Mouse (Mus musculus): Measurements from ENCODE around the gene Padi2.
A peak's percentile ranks its signal among the peaks of the same experiment; 100 is the strongest.

The Padi2 gene

DNA sequence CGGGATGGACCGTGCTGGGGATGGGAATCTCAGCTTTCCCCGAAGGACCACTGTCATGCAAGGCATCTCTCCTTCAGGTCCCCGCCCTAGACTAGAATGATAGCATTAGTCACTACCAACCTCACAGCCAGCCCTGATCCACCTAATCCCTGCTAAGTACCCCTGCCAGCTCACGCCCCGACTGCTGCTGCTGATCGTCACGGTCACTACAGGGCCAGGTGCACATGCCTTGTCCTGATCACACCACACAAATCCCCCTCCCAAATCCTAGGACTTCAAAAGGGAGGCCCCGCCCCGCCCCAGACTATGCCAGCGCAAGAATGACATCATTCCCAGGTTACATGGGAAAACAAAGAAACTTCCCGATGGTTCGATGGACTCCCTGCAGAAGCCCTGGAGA is 24.4 kb upstream of the Padi2 start:
- no peak for DNase-seq

DNA sequence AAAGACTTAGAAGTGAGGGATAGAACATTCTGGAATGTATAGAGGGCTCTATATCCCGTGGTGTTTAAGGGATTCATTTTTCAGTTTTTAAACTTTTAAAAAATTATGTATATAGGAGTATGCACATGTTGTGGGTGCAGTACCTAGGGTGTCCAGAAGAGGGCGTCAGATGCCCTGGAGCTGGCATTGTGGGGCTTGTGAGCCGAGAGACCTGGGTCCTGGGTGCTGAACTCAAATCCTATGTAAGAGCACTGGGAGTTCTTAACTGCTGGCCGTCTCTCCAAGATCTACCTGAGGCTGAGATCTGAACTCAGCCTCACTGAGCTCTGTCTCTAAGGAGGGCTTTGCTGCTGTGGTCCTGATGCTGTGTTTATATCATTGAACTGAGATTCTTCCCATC is 23.8 kb upstream of the Padi2 start:
- DNase-seq = no peak

DNA sequence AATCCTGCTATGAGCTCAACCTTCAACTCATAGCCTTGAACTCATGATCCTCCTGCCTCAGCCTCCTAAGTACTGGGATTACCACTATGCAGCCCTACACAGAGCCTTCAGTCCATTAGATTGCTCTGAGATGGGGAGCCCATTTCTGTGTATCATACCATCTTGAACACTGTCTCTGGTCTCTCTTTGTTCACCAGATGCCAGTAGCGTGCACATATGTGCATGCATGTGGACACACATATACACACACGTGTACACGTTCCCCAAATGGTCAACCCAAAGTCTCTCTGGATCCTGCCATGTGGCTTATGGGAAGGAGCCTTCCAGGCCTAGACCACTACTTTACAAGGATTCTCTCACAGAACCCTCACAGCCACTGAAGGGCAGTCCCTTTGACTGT is 23.2 kb upstream of the Padi2 start:
- no peak for DNase-seq

DNA sequence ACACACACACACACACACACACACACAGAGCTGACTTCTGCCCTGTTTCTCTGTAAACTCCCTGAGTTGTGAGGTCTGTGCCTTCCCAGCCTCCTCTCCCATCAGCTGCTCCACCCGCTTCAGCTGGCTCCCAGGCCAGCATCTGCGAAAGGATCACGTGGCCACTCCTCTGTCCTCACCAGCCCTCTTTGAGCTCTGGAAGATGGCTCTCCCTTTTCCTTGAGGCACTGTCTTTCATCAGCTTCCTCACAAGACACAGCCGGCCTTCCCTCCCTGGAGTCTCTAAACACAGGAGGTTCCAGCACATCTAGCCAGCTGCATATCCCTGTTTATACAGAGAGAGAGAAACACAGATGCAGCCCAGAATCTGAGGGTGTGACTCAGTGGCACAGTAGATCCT is 22.3 kb upstream of the Padi2 start:
- DNase-seq = no peak

DNA sequence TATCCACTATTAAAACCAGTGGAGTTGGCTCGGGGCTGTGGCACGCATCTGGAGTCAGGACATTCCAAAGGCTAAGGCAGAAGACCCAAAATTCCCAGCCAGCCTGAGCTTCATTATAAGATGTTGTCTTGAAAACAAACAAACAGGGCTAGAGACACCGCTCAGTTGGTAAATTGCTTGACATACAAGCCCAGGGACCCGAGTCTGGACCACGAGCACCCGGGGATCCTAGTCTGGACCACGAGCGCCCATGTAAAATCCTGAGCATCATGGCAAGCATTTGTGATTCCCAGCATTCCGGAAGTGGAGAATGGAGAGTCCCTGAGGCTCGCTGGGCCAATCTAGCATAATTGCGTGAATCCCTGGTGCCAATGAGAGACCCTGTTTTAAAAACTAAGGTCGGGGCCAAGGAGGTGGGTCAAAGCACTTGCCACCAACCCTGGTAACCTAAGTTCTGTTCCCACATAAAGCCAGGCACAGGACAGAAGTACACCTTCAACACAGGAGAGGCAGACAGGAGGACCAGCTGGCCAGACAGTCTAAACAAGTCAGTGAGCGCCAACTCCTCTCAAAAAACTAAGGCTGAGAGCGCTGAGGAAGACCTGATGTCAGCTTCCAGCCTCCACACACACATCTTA is 14.5 kb upstream of the Padi2 start:
- no peak for DNase-seq

DNA sequence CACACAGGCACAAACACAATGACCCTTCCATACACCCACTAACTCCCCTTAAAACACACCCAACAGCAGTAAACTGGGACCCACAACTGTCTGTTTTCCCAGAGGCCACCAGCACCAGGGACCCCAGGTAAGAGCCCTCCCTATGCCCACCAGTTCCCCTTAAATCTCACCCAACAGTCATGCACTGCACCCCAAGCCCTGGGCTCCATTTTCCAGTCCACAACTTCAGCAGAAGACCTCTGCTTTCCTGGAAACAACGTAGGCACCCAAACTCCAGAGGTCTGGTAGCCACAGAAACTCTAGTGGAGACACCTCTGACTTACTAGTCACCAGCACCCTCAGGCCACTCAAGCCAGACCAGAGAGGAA is 14.0 kb upstream of the Padi2 start:
- no peak for DNase-seq

DNA sequence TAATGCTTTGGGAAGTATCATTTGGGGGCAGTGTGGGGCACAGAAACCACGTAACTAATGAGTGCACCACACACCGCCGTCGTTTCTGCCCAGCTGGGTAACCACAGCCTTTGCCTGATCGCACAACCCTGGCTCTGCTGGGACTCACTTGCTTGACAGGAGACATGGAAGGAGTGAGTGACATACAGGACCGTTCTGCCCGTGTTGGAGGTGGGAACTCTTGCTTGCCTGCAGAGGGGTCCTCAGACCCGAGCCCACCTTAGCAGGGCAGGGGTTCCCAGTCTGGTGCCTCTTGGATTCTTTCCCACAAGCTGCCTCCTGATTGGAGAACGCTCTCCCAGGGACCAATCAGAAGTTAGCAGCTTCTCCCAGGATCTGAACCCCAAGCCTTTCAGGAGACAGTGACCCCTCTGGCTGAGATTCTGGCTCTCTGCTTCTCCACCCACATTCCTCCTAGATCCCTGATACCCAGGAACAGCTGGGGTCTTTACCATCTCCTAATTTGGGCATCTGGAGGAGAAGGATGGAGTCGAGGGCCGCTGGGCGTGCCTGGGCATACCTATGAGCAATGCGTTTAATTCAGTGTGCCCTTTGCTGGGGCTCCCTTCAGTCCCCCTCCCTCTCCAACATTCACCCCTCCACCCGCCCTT is 1.2 kb upstream of the Padi2 start:
- DNase-seq = no peak

DNA sequence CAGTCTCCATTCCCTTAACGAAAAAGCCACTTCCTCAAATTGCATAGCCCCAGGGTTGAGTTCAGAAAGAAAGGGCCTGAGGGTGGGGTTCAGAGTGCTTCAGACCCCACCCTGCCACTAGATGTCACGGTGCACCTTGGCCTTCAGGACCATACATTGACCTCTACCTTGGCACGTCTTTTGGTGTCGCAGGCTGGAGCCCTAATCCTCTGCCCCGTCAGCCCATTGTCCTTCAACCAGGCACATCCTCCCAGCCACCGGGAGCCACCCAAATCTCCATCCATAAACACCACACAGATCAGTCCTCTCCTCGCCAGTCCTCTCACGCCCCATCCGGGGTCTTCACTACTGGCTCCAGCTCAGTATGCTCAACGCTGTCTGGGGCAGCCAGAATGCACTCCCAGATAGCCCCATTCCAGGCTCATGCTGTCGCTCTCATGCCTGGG is 695 bp upstream of the Padi2 start:
- no peak for DNase-seq

DNA sequence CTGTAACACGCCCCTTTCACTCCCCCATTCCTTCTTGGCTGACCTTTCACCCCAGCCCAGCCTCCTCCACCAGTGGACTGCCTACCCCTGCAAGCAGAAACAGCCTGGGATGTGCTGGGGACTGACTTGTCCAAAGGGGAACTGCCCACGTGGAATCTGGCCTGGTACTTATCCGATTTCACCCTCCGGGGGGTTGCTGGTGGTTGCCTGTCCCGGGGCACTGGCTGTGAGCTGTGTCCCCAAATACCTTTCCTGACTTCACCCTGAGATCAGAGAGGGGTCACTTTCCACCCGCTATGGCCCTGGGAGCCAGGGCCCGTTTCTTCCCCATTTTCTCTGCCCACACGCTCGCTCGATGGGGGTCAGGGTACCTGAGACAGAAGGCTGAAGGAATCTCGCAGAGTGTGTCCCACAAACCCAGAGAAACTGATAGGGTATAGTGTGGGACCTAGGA is 710 bp downstream of the Padi2 start:
- DNase-seq = no peak

DNA sequence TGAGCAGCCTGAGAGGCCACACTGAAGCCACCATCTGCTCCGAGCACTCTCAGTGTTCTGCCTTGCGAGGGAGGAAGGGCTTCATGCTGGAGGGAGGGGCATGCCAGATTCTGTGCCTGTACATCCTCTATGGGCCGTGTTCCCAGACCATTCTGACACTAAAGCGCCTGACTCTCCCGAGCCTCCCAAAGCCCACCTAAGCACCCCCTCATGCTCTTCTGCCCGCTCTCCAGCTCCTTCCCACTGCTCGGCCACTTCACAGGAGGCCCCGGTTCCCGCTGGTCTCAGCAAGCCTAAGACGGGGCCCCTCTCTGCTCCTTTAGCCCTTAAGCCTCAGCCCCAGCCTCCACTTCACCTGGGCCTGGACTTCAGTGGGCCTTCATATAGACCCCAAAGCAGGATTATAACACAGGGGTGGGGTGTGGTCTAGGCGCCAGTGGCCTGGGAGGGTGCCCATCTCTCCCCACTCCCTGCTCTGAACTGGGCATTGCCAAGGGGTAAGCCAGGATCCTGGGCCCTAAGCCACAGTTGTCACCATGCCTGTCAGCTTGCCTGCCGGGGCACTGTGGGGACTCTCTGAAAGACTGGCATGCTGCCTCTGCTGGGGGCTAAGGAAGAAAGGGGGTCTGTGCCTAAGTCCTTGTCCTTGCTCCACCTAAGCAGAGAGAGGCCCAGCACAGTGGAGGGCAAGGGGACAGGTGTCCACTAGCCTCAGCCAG is 1.3 kb downstream of the Padi2 start:
- DNase-seq = no peak

DNA sequence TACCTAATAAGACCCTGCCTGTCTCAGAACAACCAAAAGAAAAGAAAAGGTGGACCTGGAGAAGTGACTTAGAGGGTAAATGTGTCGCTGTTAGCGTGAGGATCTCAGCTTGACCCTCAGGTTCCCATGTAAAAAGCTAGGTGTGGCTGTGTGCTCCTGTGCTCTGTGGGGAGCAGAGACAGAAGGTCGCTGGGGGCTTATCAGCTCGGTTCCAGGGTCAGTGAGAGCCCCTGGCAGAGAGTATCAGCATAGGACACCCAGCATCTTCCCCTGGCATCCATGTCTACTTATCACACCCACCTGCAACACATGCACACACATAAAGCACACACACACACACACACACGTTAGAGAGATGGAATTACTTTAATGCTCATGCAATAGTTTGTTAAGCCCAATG is 2.5 kb downstream of the Padi2 start:
- DNase-seq = no peak

DNA sequence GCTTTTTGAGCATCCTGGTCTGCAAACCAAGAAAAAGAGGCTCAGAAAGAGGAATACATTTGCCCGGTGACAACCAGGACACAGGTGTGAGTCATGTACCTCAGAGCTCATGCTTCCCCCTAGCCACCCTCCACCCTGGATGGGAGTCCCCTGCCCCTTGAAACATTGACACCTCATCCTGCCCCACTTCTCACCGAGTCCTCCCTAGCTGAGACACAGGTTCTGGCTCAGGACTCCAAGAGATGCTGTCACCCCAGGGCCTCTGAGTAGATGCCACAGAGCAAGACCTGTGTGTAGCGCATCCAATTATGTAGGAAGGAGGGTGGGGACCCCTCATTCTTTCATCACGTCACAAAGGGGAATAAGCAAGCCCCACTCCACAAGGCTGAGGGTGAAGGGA is 3.4 kb downstream of the Padi2 start:
- DNase-seq = no peak

DNA sequence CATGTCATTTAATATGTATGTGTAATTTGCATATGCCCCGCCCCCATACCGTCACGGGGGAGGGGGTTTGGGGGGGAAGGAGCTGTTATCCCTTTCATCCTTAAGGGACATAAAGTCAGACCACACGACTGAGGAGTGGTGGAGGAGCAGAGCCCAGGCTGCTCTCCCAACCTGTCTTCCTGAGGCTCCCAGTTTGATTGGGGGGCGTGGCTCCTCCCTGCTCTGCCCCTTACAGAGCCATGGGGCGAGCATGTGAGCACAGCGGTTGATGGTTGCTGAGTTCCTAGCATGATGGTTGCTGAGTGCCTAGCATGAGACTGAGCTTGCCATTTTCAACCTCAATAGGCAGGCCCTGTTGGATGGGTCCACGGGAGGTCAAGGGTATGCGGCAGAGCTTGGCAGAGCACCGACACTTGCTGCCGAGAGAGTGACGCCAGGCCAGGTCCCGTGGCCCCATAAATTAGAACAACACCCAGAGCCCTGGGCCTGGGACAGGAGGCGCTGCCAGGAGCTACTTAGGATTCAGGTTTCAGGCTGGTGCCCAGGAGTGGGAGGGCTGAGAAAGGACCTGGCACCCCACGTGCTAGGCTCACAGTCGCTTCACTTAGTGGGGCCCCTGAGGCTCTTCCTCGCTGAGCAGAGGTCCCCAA is 4.6 kb downstream of the Padi2 start:
- DNase-seq = peak; percentile 32

DNA sequence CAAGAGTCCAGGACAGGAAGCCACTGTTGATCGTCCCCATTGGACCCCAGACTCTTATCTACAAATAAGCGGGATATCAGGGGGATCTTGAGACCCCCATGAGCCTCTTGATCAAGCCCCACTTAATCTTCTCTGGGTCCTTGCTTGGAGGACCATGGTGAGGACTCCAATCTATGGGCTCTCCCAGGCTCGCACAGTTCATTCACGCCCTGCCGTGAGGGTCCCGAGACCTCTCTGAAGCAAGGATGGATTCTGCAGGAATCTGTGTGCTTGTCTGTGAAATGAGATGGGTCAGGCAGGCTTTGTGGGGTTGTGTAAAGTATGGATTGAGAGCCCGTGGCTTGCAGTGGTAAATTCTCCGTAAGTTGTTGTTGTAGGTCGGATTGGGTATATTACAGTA is 5.3 kb downstream of the Padi2 start:
- no peak for DNase-seq

DNA sequence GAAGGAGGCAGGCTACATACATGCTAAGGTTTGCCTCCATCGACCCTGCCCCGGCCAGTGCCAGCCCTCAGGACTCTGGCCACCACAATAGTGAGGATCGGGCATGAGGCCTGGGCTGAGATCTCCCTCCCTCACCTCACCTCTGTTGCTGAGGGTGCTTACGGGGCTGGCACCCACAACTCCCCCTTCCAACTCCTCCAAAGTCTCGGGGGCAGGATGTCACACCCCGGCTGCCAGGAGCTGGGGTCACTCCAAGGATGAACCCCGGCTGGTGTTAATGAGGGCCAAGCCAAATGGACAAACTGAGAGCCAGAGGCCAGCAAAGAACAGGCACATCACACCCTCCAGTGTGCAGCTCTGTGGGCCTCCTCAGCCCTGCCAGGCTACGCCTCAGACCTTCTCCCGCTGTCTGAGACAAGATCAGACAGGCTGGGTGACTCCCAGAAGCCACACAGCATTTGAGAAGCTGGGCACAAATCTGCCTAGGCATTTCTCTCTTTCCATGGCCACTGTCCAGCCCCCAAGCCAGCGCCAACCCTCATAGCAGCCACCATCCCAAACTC is 6.2 kb downstream of the Padi2 start:
- no peak for DNase-seq

DNA sequence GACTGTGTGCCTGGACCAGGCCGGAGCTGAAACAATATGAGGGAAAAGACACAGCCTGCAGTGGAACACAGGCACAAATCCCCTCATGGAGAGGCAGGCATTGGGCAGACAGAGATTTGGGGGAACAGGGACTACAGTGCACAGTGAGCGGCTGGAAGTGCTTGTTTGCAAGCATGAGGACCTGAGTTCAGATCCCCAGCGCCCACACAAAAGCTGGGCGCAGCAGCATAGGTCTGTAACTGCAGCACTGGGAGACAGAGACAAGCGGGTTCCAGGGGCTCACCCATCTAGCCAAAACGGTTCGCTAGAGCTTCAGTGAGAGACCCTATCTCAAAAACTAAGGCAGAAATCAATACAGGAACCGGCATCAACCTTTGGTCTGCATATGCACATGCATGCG is 7.4 kb downstream of the Padi2 start:
- no peak for DNase-seq

DNA sequence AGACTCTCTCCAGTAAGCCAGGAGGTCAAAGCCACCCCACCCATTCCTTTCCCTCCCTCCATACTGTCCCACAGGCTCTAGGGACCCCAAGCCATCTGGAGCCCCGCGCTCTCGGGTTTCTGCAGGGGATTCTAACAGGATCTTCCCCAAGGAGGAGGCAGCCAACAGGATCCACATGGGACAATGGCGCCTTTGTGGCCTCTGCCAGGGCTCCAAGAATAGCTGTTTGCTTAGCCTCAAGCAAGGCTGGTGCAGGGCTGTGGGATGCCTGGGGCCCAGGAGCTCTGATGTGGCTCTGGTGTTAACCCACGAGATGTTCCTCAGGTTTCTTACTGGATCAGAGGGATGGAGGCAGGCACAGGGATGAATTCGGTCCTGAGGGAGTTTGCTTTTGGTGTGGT is 8.6 kb downstream of the Padi2 start:
- no peak for DNase-seq

DNA sequence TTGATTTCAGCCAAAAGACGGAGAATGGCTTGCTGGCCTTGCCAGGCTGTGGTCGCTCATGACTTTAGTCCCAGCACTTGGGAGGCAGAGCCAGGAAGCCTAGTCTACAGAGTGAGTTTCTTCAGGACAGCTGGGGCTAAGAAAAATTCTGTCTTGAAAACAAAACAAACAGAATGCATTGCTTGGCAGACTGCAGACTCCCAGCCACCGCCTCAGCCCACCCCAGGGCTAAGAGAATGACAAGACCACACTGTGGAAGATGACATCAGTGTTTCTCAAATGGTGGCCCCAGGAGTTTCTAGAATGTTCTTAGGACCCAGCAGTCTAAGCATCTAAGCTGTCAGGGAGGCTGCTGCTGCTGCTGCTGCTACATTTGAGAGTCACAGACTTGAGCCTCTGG is 9.1 kb downstream of the Padi2 start:
- DNase-seq = no peak

DNA sequence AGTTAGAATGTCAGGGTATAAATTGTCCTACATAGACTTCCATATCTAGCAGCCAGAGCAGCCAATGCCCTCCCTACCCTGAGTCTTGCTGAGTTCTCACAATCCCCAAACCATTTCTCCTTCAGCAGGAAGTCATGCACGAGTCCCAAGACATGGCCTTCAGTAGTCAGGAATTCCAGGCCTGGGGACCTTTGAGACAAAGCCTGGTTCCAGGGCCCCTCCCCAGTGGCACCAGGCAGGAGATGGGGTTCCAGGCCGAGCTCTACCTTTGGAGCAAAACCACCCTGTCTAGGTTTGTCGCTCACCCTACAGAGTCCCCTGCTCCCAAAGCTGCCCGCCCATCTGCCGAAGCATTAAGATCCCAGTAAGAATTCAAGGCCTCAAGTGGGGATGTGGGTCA is 10.2 kb downstream of the Padi2 start:
- DNase-seq = no peak

DNA sequence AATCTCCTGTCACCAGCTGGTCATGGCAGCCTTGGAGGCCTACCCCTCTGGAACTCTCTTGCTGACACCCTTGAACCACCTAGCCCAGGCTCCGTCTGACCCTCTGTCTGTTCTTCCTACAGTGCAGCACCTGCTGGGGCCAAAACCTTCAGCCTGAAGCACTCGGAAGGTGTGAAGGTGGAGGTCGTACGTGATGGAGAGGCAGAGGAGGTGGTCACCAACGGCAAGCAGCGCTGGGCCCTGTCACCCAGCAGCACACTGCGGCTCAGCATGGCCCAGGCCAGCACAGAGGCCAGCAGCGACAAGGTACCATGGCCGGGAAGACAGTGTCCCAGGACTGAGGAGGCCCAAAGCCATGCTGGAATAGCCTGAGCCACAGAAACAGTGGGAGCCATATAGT is 11.3 kb downstream of the Padi2 start:
- no peak for DNase-seq

DNA sequence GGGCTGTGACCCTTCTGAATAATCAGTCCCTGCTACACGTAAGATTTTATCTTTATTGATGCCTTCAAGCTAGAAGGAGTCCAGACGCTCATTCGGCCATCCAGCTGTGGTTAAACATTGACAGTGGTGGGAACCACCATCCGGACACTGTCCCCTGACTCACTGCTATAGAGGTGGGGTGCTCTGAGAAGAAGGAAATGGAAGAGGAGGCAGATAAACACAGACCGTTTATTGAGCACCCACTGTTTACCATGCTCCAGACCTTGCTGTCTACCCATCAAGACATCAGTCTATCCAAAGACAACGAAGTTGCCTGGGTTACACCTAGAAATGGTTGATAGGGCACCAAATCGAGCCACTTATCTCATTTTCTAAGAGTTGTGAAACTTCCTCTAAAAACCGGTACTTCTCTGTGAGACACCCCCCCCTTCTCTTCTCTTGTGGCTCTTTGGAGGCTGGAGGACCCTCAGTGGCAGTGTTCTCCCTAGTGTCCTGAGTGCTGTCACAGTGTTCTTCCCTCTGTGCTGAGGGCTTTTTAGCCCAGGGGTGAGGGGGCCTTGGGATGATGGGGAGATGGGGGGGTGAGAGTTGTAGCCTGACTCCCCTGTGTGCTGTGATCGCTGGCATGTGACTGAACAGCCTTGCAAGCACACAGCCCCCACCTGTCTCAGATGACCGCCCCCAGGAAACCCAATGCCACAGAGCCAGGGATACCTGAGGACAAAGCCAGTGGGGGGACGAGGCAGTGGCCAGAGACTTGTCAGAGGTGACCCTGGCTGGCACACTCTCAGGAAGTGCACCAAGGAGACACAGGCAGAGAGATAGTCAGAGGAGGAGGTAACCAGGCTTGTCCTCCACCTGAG is 14.1 kb downstream of the Padi2 start:
- no peak for DNase-seq

DNA sequence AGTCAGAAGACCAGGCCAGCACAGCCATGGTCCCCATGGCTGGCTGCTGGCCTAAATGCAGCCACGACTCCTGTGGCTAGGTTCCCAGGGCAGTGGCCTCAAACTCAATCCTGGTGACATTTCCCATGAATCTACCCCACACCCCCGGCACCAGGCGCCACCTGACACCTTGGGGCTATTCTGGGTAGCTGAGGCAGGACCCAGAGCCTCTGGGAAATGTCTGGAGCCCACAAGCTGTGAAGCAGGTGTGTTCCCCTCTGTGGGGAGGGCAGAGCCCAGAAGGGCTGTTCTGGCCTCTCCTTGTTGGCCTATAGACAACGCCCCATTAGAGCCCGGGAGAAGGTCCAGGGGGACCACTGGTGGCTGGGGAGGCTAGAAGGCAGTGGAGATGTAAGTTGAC is 16.4 kb downstream of the Padi2 start:
- DNase-seq = no peak

DNA sequence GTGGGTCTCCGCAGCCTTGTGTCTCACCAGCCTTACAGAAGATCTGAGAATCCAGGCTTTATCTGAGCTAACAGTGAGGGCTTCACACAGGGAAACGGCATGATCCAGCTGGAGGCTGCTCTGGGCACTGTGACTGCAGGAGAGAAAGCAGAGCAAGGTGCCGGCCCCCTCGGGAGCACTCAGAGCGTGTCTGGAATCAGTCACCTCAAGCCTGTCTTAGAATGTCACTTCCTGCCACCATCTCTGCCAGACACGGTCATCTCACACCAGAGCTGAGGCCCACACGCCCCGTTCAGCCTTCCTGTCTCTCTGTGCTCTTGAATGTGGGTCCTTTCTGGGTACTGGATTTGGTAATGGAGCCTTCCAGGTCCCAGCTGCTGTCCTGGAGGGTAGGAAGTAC is 19.5 kb downstream of the Padi2 start:
- DNase-seq = no peak
